Mouse (Mus musculus): ENCODE measurements around the gene Cyp2u1. TPM values are rescaled to one million over a fixed set of nuclear protein-coding genes. Genes with fewer than 3 reads are reported as not detected.

Gene Cyp2u1
- polyA plus RNA-seq, 1 experiment from 2014 or later = 0.29 TPM

GRCm38 (mm10) chr3:131271157-131271556 is 31.9 kb downstream of the Cyp2u1 start:
- no peaks in the 10 kb centered on the region for H3K27me3 ChIP-seq (replicated peaks)
- H3K36me3 ChIP-seq = peaks cover 3% of the 10 kb centered on the region; the same call in 1 of the 2 replicates
- H3K4me2 ChIP-seq = peak overlapping the region; percentile 86
- peak overlapping the region; percentile 78; the same call in 1 of the 2 replicates for H3K27ac ChIP-seq
- ATAC-seq = peak; percentile 71
- H3K9me3 ChIP-seq (replicated peaks) = no peaks in the 10 kb centered on the region
- H3K4me3 ChIP-seq = peak overlapping the region; percentile 69
- peaks cover 34% of the 10 kb centered on the region for H3K4me1 ChIP-seq
- 2% methylated on average over 8 of the region's 8 CpGs for WGBS (ENCODE audit: insufficient replicate concordance)
- H3K9ac ChIP-seq = peak overlapping the region; percentile 59

DNA sequence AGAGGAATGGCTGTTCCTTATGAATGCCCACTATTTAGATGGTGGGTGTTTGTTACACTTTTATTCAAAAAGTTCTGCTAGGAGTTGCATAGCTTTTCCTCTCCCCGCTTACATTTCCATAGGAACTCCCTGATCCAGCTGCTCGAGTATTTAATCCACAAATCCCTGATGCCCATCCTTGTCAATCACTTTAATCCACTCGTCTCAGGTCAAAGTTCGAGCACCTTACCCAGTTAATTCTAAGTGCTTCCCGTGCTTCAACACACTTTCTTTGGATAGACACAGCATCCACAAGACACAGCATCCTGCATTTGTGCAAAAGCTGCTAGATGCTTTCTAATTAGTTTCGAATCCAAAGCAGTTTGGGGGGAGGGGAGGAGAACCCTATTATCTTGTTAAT is 32.6 kb downstream of the Cyp2u1 start:
- Histone ChIP-seq H3K9me3 (replicated peaks) (no peaks in the 10 kb centered on the region), H3K36me3 (peaks cover 4% of the 10 kb centered on the region; the same call in 1 of the 2 replicates), H3K27me3 (replicated peaks) (no peaks in the 10 kb centered on the region), H3K4me3 (peak overlapping the region; percentile 69), H3K9ac (no peak overlapping the region), H3K27ac (no peak overlapping the region), H3K4me1 (peaks cover 34% of the 10 kb centered on the region), H3K4me2 (peak overlapping the region; percentile 86)
- WGBS (ENCODE audit: insufficient replicate concordance) = 56% methylated on average over 6 of the region's 6 CpGs
- no peak for ATAC-seq

DNA sequence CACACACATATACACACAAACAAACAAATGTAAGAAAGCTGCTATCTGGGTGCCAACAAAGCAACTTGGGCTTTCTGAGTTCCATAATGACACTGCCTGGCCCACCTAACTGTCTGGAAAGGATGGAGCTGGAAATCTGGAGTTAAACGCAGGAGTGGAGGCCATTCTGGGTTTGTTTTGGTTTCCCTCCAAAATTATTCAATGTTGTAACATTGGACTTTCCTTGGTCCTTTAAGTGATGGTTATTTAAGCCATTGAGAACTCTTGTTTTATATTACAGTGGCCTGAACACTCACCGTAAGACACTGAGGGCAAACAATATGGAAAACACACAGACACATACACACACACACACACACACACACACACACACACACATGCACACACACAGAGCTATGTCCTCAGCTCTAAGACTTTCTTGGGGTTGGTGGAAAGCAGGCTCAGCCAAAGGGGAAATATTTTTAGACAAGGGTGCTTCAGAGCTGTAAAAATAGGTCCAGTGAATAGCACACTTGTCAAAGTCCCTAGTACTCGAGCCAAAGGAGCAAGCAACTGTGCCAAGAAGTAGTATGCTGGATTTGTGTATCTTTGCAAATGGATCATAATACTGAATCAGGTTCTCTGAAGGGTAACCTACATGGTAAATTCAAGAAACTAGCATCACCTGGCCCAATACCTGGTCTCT is 36.5 kb downstream of the Cyp2u1 start:
- H3K4me1 ChIP-seq = peaks cover 28% of the 10 kb centered on the region
- no peaks in the 10 kb centered on the region for H3K9me3 ChIP-seq (replicated peaks)
- H3K36me3 ChIP-seq = peaks cover 19% of the 10 kb centered on the region
- H3K27ac ChIP-seq = no peak overlapping the region
- no peak overlapping the region for H3K9ac ChIP-seq
- 79% methylated on average over 3 of the region's 3 CpGs for WGBS (ENCODE audit: insufficient replicate concordance)
- H3K27me3 ChIP-seq (replicated peaks) = no peaks in the 10 kb centered on the region
- H3K4me2 ChIP-seq = no peak overlapping the region
- H3K4me3 ChIP-seq = no peak overlapping the region
- no peak for ATAC-seq

DNA sequence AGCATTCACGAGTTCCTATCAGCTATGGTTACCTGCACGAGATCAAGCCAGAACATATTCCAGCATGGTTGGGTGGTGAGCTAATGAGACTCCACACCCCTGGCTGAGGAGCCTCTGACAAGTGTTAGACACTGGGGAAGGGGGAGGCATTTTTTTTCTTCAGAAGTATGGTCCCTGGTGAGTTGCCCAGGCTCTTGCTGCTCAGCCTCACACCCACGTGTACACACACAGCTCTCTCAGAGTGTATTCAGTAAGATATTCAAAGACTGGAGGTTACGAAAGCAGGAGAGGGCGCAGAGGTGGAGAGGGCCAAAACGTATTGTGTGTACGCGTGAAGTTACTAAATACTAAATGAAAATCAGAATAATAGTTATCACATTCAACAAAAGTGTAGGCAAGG is 37.5 kb downstream of the Cyp2u1 start:
- Histone ChIP-seq H3K36me3 (peaks cover 29% of the 10 kb centered on the region), H3K9ac (no peak overlapping the region), H3K27me3 (replicated peaks) (no peaks in the 10 kb centered on the region), H3K4me1 (peaks cover 18% of the 10 kb centered on the region), H3K27ac (no peak overlapping the region), H3K4me2 (no peak overlapping the region), H3K4me3 (no peak overlapping the region), H3K9me3 (replicated peaks) (no peaks in the 10 kb centered on the region)
- WGBS (ENCODE audit: insufficient replicate concordance) = 71% methylated on average over 8 of the region's 8 CpGs
- no peak for ATAC-seq

DNA sequence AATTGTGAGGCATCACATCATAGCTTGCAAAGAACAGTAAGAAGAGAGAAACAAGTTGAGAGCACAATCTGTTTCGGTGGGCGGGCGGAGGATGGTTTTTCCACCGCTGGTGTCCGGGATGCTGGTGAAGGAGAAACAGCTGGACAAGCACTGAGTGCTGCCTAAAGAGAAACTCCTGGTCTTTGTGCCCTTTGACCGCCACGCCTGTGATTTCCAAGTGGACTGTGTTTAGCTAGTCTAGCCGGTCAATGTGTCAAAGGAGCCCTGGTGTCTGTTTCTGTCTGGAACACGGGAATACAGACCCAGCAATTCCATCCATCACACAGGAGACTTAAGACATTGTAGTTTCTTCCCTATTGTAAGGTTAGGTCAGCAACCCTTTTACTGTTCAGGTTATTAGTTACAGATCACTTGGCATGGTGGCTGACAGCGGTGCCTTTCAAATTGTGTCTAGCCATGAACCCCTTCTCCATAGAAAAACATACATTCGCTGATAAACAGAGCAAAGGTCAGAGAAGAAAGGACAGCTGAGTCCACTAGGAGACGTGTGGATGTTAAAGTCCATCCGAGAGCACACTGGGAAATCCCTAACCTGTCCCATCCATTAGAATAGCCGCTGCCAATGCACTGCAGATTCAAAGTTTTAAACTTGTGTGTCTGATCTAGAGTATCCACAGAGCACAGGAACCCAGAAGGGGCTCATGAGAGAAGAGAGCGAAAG is 39.1 kb downstream of the Cyp2u1 start:
- H3K4me3 ChIP-seq = no peak overlapping the region
- ATAC-seq = peak; percentile 40; the same call in 1 of the 2 replicates
- no peak overlapping the region for H3K27ac ChIP-seq
- 72% methylated on average over 15 of the region's 15 CpGs for WGBS (ENCODE audit: insufficient replicate concordance)
- H3K9me3 ChIP-seq (replicated peaks) = no peaks in the 10 kb centered on the region
- peaks cover 13% of the 10 kb centered on the region for H3K4me1 ChIP-seq
- no peaks in the 10 kb centered on the region for H3K27me3 ChIP-seq (replicated peaks)
- peaks cover 29% of the 10 kb centered on the region for H3K36me3 ChIP-seq
- no peak overlapping the region for H3K4me2 ChIP-seq
- H3K9ac ChIP-seq = no peak overlapping the region

- ATAC-seq = no peak
- Histone ChIP-seq H3K4me1 (peaks cover 13% of the 10 kb centered on the region; the same call in 1 of the 2 replicates), H3K9ac (no peak overlapping the region), H3K4me2 (no peak overlapping the region), H3K4me3 (no peak overlapping the region), H3K27me3 (replicated peaks) (no peaks in the 10 kb centered on the region), H3K36me3 (peaks cover 33% of the 10 kb centered on the region), H3K9me3 (replicated peaks) (no peaks in the 10 kb centered on the region), H3K27ac (no peak overlapping the region)
- WGBS (ENCODE audit: insufficient replicate concordance) = 79% methylated on average over 6 of the region's 6 CpGs
These were observed 42.6 kb downstream of the Cyp2u1 start for GRCm38 (mm10) chr3:131260418-131260817.

DNA sequence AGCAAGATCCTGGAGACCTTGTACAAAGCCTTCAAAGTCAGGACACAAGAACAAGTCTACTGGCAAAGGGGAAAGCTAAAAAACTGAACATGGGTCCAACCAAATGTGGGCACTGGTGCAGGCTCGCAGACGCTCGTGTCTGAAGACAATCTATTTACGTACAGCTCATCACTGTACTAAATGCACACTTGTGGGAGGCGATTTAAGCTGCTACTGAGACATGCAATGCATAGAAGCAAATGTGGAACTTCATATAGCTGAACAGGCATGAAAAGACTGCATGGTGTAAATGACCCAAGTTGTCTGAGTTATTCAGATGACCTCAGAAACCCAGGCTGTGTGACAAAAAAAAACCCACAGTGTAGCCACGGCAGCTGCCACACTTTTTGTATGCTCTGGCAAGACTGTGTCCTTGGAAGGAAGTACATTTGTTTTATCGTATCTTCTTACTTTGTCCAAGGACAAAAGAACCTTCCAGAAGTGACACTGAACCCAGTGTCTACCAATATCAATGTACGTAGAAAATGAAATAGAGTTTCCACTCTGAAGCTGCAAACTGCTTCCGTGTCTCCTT is 43.5 kb downstream of the Cyp2u1 start:
- Histone ChIP-seq H3K4me3 (no peak overlapping the region), H3K9me3 (replicated peaks) (no peaks in the 10 kb centered on the region), H3K4me1 (0 out of 2 replicates have a peak, but pooled peaks cover 6% of the 10 kb centered on the region), H3K4me2 (no peak overlapping the region), H3K27ac (no peak overlapping the region), H3K27me3 (replicated peaks) (no peaks in the 10 kb centered on the region), H3K36me3 (peaks cover 34% of the 10 kb centered on the region), H3K9ac (no peak overlapping the region)
- WGBS (ENCODE audit: insufficient replicate concordance) = 84% methylated on average over 9 of the region's 9 CpGs
- ATAC-seq = no peak

GRCm38 (mm10) chr3:131258921-131259320 is 44.1 kb downstream of the Cyp2u1 start:
- H3K4me1 ChIP-seq = 0 out of 2 replicates have a peak, but pooled peaks cover 6% of the 10 kb centered on the region
- WGBS (ENCODE audit: insufficient replicate concordance) = 75% methylated on average over 3 of the region's 3 CpGs
- H3K9me3 ChIP-seq (replicated peaks) = no peaks in the 10 kb centered on the region
- no peaks in the 10 kb centered on the region for H3K27me3 ChIP-seq (replicated peaks)
- no peak overlapping the region for H3K4me2 ChIP-seq
- peaks cover 39% of the 10 kb centered on the region for H3K36me3 ChIP-seq
- H3K27ac ChIP-seq = no peak overlapping the region
- no peak for ATAC-seq
- H3K4me3 ChIP-seq = no peak overlapping the region
- H3K9ac ChIP-seq = no peak overlapping the region

DNA sequence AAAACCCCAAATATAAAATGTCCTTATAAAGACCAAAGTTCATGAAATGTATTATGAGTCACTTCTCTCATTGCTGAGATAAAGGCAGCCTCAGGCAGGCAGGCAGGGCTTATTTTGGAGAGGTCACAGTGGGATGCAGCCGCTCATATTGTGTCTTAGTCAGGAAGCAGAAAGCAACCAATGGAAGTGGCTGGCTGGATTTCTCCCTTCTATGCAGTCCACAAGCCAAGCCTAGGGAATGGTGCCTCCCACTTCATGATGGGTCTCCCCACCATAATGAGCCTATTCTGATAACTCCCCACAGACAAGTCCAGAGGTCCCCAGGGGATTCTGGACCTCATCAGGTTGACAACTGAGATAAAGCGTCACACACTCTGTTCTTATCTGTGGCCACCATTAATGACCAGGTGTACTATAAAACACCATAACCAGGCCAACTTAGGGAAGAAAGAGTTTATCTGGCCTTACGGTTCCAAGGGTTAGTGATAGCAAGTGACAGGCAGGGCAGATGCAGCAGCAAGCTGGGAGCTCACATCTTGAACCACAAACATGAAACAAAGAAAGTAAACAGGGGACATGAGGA is 47.5 kb downstream of the Cyp2u1 start:
- peaks cover 21% of the 10 kb centered on the region for H3K36me3 ChIP-seq
- H3K27ac ChIP-seq = no peak overlapping the region
- H3K4me3 ChIP-seq = no peak overlapping the region
- no peak overlapping the region for H3K9ac ChIP-seq
- WGBS (ENCODE audit: insufficient replicate concordance) = 67% methylated on average over 3 of the region's 3 CpGs
- H3K27me3 ChIP-seq (replicated peaks) = no peaks in the 10 kb centered on the region
- no peak overlapping the region for H3K4me2 ChIP-seq
- H3K9me3 ChIP-seq (replicated peaks) = no peaks in the 10 kb centered on the region
- 0 out of 2 replicates have a peak, but pooled peaks cover 7% of the 10 kb centered on the region for H3K4me1 ChIP-seq
- ATAC-seq = no peak

DNA sequence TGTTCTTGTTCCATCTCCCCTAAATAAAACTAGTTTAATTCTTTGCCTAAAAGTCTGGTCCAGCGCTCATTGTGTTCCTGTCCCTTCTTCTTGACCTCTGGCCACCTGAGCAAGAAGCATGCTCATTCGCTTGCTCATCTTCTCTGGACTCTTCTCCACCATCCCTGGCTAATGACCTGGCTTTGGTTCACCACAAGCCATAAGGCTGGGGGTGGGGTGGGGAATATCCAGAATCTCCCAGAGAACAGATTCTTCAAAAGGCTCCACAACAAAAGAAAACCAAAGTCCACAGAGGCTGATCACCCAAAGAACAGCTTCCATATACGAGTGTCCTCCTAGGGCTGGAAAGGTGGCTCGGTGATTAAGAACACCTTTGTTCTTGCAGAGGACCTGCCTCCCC is 48.0 kb downstream of the Cyp2u1 start:
- Histone ChIP-seq H3K4me2 (no peak overlapping the region), H3K36me3 (peaks cover 21% of the 10 kb centered on the region), H3K4me1 (0 out of 2 replicates have a peak, but pooled peaks cover 9% of the 10 kb centered on the region), H3K27me3 (replicated peaks) (no peaks in the 10 kb centered on the region), H3K4me3 (no peak overlapping the region), H3K9me3 (replicated peaks) (no peaks in the 10 kb centered on the region), H3K9ac (no peak overlapping the region), H3K27ac (no peak overlapping the region)
- ATAC-seq = no peak
- WGBS (ENCODE audit: insufficient replicate concordance) = 79% methylated on average over 4 of the region's 4 CpGs

GRCm38 (mm10) chr3:131251601-131252000 is 51.4 kb downstream of the Cyp2u1 start:
- Histone ChIP-seq H3K36me3 (peaks cover 42% of the 10 kb centered on the region), H3K9ac (no peak overlapping the region), H3K9me3 (replicated peaks) (no peaks in the 10 kb centered on the region), H3K4me2 (no peak overlapping the region), H3K27ac (no peak overlapping the region), H3K4me3 (no peak overlapping the region), H3K27me3 (replicated peaks) (no peaks in the 10 kb centered on the region), H3K4me1 (0 out of 2 replicates have a peak, but pooled peaks cover 11% of the 10 kb centered on the region)
- ATAC-seq = no peak
- 77% methylated on average over 7 of the region's 7 CpGs for WGBS (ENCODE audit: insufficient replicate concordance)

- no peak overlapping the region for H3K27ac ChIP-seq
- no peak overlapping the region for H3K9ac ChIP-seq
These were observed 52.0 kb downstream of the Cyp2u1 start for GRCm38 (mm10) chr3:131250978-131251377.

More at GRCm38 (mm10) chr3:131250978-131251377, 52.0 kb downstream of the Cyp2u1 start:
- Histone ChIP-seq H3K36me3 (peaks cover 45% of the 10 kb centered on the region), H3K4me2 (no peak overlapping the region), H3K4me1 (0 out of 2 replicates have a peak, but pooled peaks cover 11% of the 10 kb centered on the region), H3K27me3 (replicated peaks) (no peaks in the 10 kb centered on the region), H3K9me3 (replicated peaks) (no peaks in the 10 kb centered on the region), H3K4me3 (no peak overlapping the region)
- no peak for ATAC-seq
- 90% methylated on average over 13 of the region's 13 CpGs for WGBS (ENCODE audit: insufficient replicate concordance)

Data from liver, embryonic 12.5 days (tissue).